Mouse (Mus musculus) left cerebral cortex, postnatal 4 days (tissue): ENCODE data around the gene Gm20594. TPM values are rescaled to one million over a fixed set of nuclear protein-coding genes. Genes with fewer than 3 reads are reported as not detected.

Experiments used
- DNase-seq: peaks from one replicate; pipeline ENCODE4 v3.0.0-alpha.2; 2022
- intact Hi-C: fragments of 180-260 bp; cut with DNase I; formaldehyde crosslinking; loops from one replicate; pipeline ENCODE4 v1.15.1; 2025
- total RNA-seq, 2 experiments: library from RNA; stranded (reverse); gene quantifications; 2 replicates each; pipeline ENCODE4 v1.2.3; 2021

Gm20594 gene
- total RNA-seq, result not detected

- no peak for DNase-seq
- intact Hi-C loops, result no loop called here
Observed at GRCm38 (mm10) chr6:79817616-79818015, at the start of gene Gm20594. Gene Gm20594, plus strand, starts transcription at chr6:79817916.

DNA sequence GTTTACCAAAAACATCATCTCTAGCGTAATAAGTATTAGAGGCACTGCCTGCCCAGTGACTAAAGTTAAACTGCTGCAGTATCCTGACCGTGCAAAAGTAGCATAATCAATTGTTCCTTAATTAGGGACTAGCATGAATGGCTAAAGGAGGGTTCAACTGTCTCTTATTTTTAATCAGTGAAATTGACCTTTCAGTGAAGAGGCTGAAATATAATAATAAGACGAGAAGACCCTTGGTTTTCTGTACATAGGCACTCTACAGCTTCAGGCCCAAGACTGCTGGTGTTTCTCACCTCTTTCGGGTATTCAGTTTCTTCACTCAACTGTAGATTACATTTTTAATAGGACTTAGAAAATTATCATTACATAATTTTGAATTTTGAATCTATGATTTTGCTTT, 398 bp downstream of the Gm20594 start:
- intact Hi-C loops, result no loop called here
- DNase-seq, result no peak

GRCm38 (mm10) chr6:79833845-79834244, 16.1 kb downstream of the Gm20594 start:
- DNase-seq, result no peak
- intact Hi-C loops, result no loop called here

DNA sequence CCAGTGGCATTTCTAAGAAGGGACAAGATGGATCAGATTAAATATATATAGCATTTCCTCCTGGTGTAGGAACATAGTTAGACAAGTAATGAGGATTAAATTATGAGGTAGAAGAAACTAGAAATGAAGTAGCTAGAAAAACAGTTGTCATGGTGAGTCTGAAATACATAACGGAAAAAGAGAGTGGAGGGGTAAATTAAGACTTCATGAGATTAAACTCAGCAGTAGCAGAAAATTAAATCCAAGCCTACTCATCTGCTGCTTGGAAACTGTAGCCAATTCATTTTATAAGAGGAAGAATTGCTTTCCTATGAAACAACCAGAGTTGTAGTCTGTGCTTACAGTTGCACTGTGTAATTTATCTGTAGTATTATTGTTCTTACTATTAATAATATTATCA, 29.1 kb downstream of the Gm20594 start:
- no peak for DNase-seq
- intact Hi-C loops, result no loop called here

Other genes with a start within 250 kb of the Gm20594 start
- 10 to 100 TPM; 39.3 to 45.3 TPM for gene Lrrtm4, start 201.0 kb downstream of the Gm20594 start, total RNA-seq